Mouse (Mus musculus) liver, postnatal 0 days (tissue): Measurements from ENCODE around the gene Slc10a1.

ENCODE experiments used
- CTCF ChIP-seq: sonication (generic); IDR thresholded peaks from 2 replicates; pipeline ENCODE4 v1.5.1; 2016; ENCODE audit warnings: antibody characterized with exemption, low read depth
- EP300 ChIP-seq: IDR thresholded peaks from 2 replicates; pipeline ENCODE4 v1.6.1; 2016; ENCODE audit warnings: antibody characterized with exemption, low read depth, mild to moderate bottlenecking

DNA sequence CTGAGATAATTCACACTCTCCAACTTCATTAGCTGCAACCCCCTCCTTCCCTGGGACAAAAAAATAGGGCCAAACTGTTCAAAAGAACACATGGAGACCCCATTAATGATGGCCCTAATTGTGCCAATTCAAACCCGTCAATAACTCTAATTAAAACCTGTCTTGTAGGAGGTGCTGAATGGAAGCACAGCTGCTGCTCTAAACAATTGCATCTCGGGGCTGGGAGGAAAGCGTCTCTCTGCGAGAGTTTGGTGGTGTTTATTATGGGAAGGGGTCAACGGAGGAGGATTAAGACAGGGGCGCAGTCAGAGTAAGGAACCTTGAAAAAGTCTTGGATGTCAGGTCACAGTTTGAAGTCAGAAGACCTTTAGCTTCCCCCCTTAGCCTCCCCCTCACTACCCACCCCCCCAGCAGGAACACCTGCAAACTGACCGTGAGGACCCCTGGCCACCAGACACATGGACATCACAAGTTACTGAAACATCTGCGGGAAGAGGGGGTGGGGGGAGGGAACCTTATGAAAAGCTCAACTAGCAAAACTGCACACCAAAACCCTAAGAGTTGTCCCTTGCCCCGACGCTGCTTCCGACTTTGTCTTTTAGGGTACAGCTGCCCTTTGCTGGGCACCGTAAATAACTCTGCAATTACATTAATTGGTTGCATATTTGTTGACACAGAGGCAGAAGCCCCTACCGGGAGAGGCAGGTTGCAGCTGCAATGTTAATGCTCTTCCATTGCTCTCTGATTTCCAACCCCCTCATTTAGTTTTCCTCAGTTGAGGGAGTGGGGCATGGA is 34.5 kb upstream of the Slc10a1 start:
- no peak for TF ChIP-seq CTCF
- TF ChIP-seq EP300 = no peak
